Mouse (Mus musculus) frontal cortex, adult (tissue): Measurements from ENCODE around the gene Kmt2c.

ENCODE experiments used
- ATAC-seq: cut with Nextera tagmentation; 2 replicates; pipeline ENCODE4 v1.9.2; 2017; ENCODE audit warnings: mild to moderate bottlenecking, moderate library complexity, mixed read lengths; ENCODE audit not compliant: low TSS enrichment

Kmt2c gene

GRCm38 (mm10) chr5:25498346-25498820, at the start of gene Kmt2c:
TSS of gene Kmt2c (minus strand) at chr5:25498783.
- ATAC-seq: peak; percentile 49

- no peak for ATAC-seq
Observed at GRCm38 (mm10) chr5:25546912-25547311, 48.3 kb upstream of the Kmt2c start.

- no peak for ATAC-seq
Observed at GRCm38 (mm10) chr5:25544566-25544965, 46.0 kb upstream of the Kmt2c start.

- no peak for ATAC-seq
Observed at GRCm38 (mm10) chr5:25544061-25544460, 45.5 kb upstream of the Kmt2c start.

- ATAC-seq: no peak
Observed at GRCm38 (mm10) chr5:25541661-25542060, 43.1 kb upstream of the Kmt2c start.

- no peak for ATAC-seq
Observed at GRCm38 (mm10) chr5:25540921-25541320, 42.3 kb upstream of the Kmt2c start.

GRCm38 (mm10) chr5:25540412-25540811, 41.8 kb upstream of the Kmt2c start:
- ATAC-seq: no peak

GRCm38 (mm10) chr5:25536921-25537409, 38.4 kb upstream of the Kmt2c start:
- no peak for ATAC-seq

GRCm38 (mm10) chr5:25536451-25536850, 37.9 kb upstream of the Kmt2c start:
- no peak for ATAC-seq

- ATAC-seq: no peak
Observed at GRCm38 (mm10) chr5:25535566-25535965, 37.0 kb upstream of the Kmt2c start.

- ATAC-seq: no peak
Observed at GRCm38 (mm10) chr5:25533298-25533697, 34.7 kb upstream of the Kmt2c start.

- 0 out of 2 replicates have a peak, but pooled peaks have one; percentile 22 for ATAC-seq
Observed at GRCm38 (mm10) chr5:25532256-25533147, 33.9 kb upstream of the Kmt2c start.

GRCm38 (mm10) chr5:25530629-25531028, 32.0 kb upstream of the Kmt2c start:
- ATAC-seq: no peak

- peak; percentile 85 for ATAC-seq
Observed at GRCm38 (mm10) chr5:25529529-25530421, 31.2 kb upstream of the Kmt2c start.

- ATAC-seq: no peak
Observed at GRCm38 (mm10) chr5:25528851-25529528, 30.4 kb upstream of the Kmt2c start.

GRCm38 (mm10) chr5:25527971-25528370, 29.4 kb upstream of the Kmt2c start:
- ATAC-seq: no peak

GRCm38 (mm10) chr5:25526926-25527325, 28.3 kb upstream of the Kmt2c start:
- no peak for ATAC-seq

- ATAC-seq: no peak
Observed at GRCm38 (mm10) chr5:25526116-25526515, 27.5 kb upstream of the Kmt2c start.

GRCm38 (mm10) chr5:25521461-25521860, 22.9 kb upstream of the Kmt2c start:
- ATAC-seq: no peak

- ATAC-seq: no peak
Observed at GRCm38 (mm10) chr5:25519820-25520219, 21.2 kb upstream of the Kmt2c start.

GRCm38 (mm10) chr5:25517550-25517949, 19.0 kb upstream of the Kmt2c start:
- no peak for ATAC-seq
